Mouse (Mus musculus) brain, embryonic 14.5 days (tissue): ENCODE measurements at regions not wholly inside any gene's neighbourhood (a gene's known extent, or its start where the extent isn't known, plus 50 kb on each side); places are given as distances from the start of the nearest gene placed in this dataset.

ENCODE experiments used
- DNase-seq: peaks from one replicate; pipeline ENCODE4 v3.0.0-alpha.2; 2011; ENCODE audit warnings: low read depth
- CTCF ChIP-seq: fragments of 200-500 bp; IDR thresholded peaks from 2 replicates; pipeline ENCODE4 v1.5.1; 2012; ENCODE audit warnings: inconsistent platforms, mild to moderate bottlenecking, moderate library complexity, borderline replicate concordance; ENCODE audit not compliant: insufficient read depth, insufficient read length; ENCODE audit errors: extremely low read depth
- POLR2A ChIP-seq: fragments of 200-500 bp; IDR thresholded peaks from 2 replicates; pipeline ENCODE4 v1.6.1; 2012; ENCODE audit warnings: mild to moderate bottlenecking, inconsistent platforms, borderline replicate concordance; ENCODE audit not compliant: poor library complexity, insufficient read depth, insufficient read length, severe bottlenecking; ENCODE audit errors: extremely low read depth

GRCm38 (mm10) chr10:111789264-111789663 lies 183.2 kb upstream of the Krr1 start:
- TF ChIP-seq CTCF (no peak), POLR2A (no peak)
- DNase-seq = no peak

GRCm38 (mm10) chr10:111790911-111791310 lies 181.6 kb upstream of the Krr1 start:
- no peak for DNase-seq
- TF ChIP-seq CTCF (no peak), POLR2A (no peak)

- DNase-seq = no peak
- TF ChIP-seq POLR2A (no peak), CTCF (no peak)
These were observed 177.4 kb upstream of the Krr1 start for GRCm38 (mm10) chr10:111795056-111795455.

- TF ChIP-seq POLR2A (no peak), CTCF (no peak)
- no peak for DNase-seq
These were observed 176.7 kb upstream of the Krr1 start for GRCm38 (mm10) chr10:111795756-111796155.

GRCm38 (mm10) chr10:111798851-111799281 lies 173.6 kb upstream of the Krr1 start:
- no peak for TF ChIP-seq POLR2A
- no peak for TF ChIP-seq CTCF
- DNase-seq = no peak

GRCm38 (mm10) chr10:111799850-111800589 lies 172.4 kb upstream of the Krr1 start:
- DNase-seq = no peak
- no peak for TF ChIP-seq CTCF
- no peak for TF ChIP-seq POLR2A

- TF ChIP-seq CTCF = no peak
- no peak for DNase-seq
These were observed 171.9 kb upstream of the Krr1 start for GRCm38 (mm10) chr10:111800590-111800935.

GRCm38 (mm10) chr10:111801021-111801793 lies 171.3 kb upstream of the Krr1 start:
- TF ChIP-seq POLR2A = no peak
- TF ChIP-seq CTCF = no peak
- no peak for DNase-seq

- no peak for DNase-seq
- TF ChIP-seq POLR2A = no peak
- TF ChIP-seq CTCF = no peak
These were observed 170.6 kb upstream of the Krr1 start for GRCm38 (mm10) chr10:111801794-111802359.

GRCm38 (mm10) chr10:111806333-111806732 lies 166.1 kb upstream of the Krr1 start:
- TF ChIP-seq CTCF (no peak), POLR2A (no peak)
- DNase-seq = no peak

- no peak for DNase-seq
- no peak for TF ChIP-seq POLR2A
- no peak for TF ChIP-seq CTCF
These were observed 165.5 kb upstream of the Krr1 start for GRCm38 (mm10) chr10:111806916-111807315.
